28 mouse cellular contexts compared by ENCODE assay signal in genomic region chr2:110225969-110226368, GRCm38 (mm10).
DNase-seq lines count a peak whose midpoint lies in the region; ATAC-seq and TF ChIP-seq lines count a peak whose summit lies in the region.
"Had no signal": no experiment of that assay in that cellular context is flagged by ENCODE, and none has a peak within 500 bp of the region (broad histone marks: within the 10 kb centered on the region; RNA-seq: fewer than 3 reads in every experiment).

No protein-coding gene starts in this region.

- H3K4me2 ChIP-seq in kidney, embryonic 15.5 days = no peak overlapping the region
- H3K4me2 ChIP-seq in kidney, postnatal 0 days (ENCODE audit: low read length) = no peak overlapping the region
- no peak overlapping the region for H3K4me2 ChIP-seq in hindbrain, embryonic 13.5 days
- H3K4me2 ChIP-seq: embryonic facial prominence, embryonic 13.5 days; embryonic facial prominence, embryonic 15.5 days; forebrain, embryonic 12.5 days had no signal

- H3K9ac ChIP-seq in kidney, embryonic 15.5 days = no peak overlapping the region
- no peak overlapping the region for H3K9ac ChIP-seq in kidney, postnatal 0 days (ENCODE audit: low read depth, low read length)
- H3K9ac ChIP-seq in hindbrain, embryonic 13.5 days = no peak overlapping the region
- H3K9ac ChIP-seq: embryonic facial prominence, embryonic 13.5 days; embryonic facial prominence, embryonic 15.5 days; forebrain, embryonic 12.5 days had no signal

- H3K36me3 ChIP-seq in kidney, embryonic 15.5 days = no peaks in the 10 kb centered on the region
- no peaks in the 10 kb centered on the region for H3K36me3 ChIP-seq in kidney, postnatal 0 days (ENCODE audit: insufficient read depth, low read length)
- no peaks in the 10 kb centered on the region for H3K36me3 ChIP-seq in hindbrain, embryonic 13.5 days
- H3K36me3 ChIP-seq: embryonic facial prominence, embryonic 13.5 days; embryonic facial prominence, embryonic 15.5 days; forebrain, embryonic 10.5 days; forebrain, embryonic 12.5 days; G1E had no signal

- DNase-seq in kidney, adult 18-20 months = peak; percentile 37
- DNase-seq in kidney, adult 8-10 months = no peak
- DNase-seq in kidney, adult 9 months = peak; percentile 69
- DNase-seq in kidney, postnatal 14 days = no peak
- no peak for DNase-seq in kidney, postnatal 4 days
- DNase-seq in kidney, postnatal 0 days (ENCODE audit: low spot score) = no peak
- DNase-seq: adrenal gland, adult 2 months; adrenal gland, postnatal 10 days; adrenal gland, postnatal 25 days; B cell, adult 2 months; cerebellum, adult 11 months; cerebellum, adult 18-20 months; cerebellum, adult 8-10 months; cerebellum, adult 9-11 months; cerebellum, postnatal 14 days; cerebellum, postnatal 36 days; embryo, embryonic 11 days had no signal

- H3K27me3 ChIP-seq in kidney, embryonic 15.5 days = no peaks in the 10 kb centered on the region
- no peaks in the 10 kb centered on the region for H3K27me3 ChIP-seq in kidney, postnatal 0 days (ENCODE audit: insufficient read depth, low read length)
- H3K27me3 ChIP-seq in hindbrain, embryonic 13.5 days = no peaks in the 10 kb centered on the region
- H3K27me3 ChIP-seq: CH12.LX; embryonic facial prominence, embryonic 13.5 days; embryonic facial prominence, embryonic 15.5 days; forebrain, embryonic 12.5 days had no signal

- ATAC-seq in kidney, embryonic 15.5 days (replicated peaks; ENCODE audit: low FRiP score) = no peak
- no peak for ATAC-seq in kidney, postnatal 0 days (replicated peaks; ENCODE audit: low FRiP score, low read depth)
- no peak for ATAC-seq in hindbrain, embryonic 13.5 days (ENCODE audit: low FRiP score)
- ATAC-seq: CD4-positive, CD25-positive, alpha-beta regulatory T cell, adult 4 months; forebrain, embryonic 14.5 days had no signal

- TF ChIP-seq CTCF in kidney, postnatal 0 days (IDR thresholded peaks at IDR 0.05; ENCODE audit: low read depth) = no peak

- H3K4me3 ChIP-seq in kidney, embryonic 15.5 days (replicated peaks) = no peak overlapping the region
- no peak overlapping the region for H3K4me3 ChIP-seq in kidney, postnatal 0 days (replicated peaks; ENCODE audit: low read depth, low read length)
- H3K4me3 ChIP-seq in hindbrain, embryonic 13.5 days = no peak overlapping the region
- H3K4me3 ChIP-seq: embryonic facial prominence, embryonic 13.5 days; embryonic facial prominence, embryonic 15.5 days; erythroblast, embryonic 14.5 days; forebrain, embryonic 10.5 days; forebrain, embryonic 12.5 days had no signal

- peak overlapping the region; percentile 73 for H3K27ac ChIP-seq in kidney, embryonic 15.5 days
- peak overlapping the region; percentile 62 for H3K27ac ChIP-seq in kidney, postnatal 0 days
- H3K27ac ChIP-seq in hindbrain, embryonic 13.5 days = no peak overlapping the region
- H3K27ac ChIP-seq: embryonic facial prominence, embryonic 13.5 days; embryonic facial prominence, embryonic 15.5 days; forebrain, embryonic 10.5 days; forebrain, embryonic 12.5 days had no signal

- peaks cover 29% of the 10 kb centered on the region for H3K4me1 ChIP-seq in kidney, embryonic 15.5 days
- H3K4me1 ChIP-seq in kidney, postnatal 0 days (replicated peaks; ENCODE audit: insufficient read depth, low read length) = no peaks in the 10 kb centered on the region; the same call in none of the 2 replicates
- no peaks in the 10 kb centered on the region for H3K4me1 ChIP-seq in hindbrain, embryonic 13.5 days (replicated peaks)
- H3K4me1 ChIP-seq: embryonic facial prominence, embryonic 15.5 days; forebrain, embryonic 10.5 days had no signal

- no peaks in the 10 kb centered on the region for H3K9me3 ChIP-seq in kidney, embryonic 15.5 days (replicated peaks)
- no peaks in the 10 kb centered on the region for H3K9me3 ChIP-seq in kidney, postnatal 0 days (replicated peaks; ENCODE audit: low read length)
- no peaks in the 10 kb centered on the region for H3K9me3 ChIP-seq in hindbrain, embryonic 13.5 days
- H3K9me3 ChIP-seq: embryonic facial prominence, embryonic 13.5 days; embryonic facial prominence, embryonic 15.5 days; forebrain, embryonic 10.5 days; forebrain, embryonic 12.5 days; G1E had no signal

Comparison
In these comparisons a context has a peak if more than half of its experiments do, and no peak if none do; other contexts are left out.
1. DNase-seq: peak in kidney, adult 18-20 months (single experiment) and kidney, adult 9 months (single experiment); none in kidney, adult 8-10 months (0 of 2), kidney, postnatal 14 days (single experiment), kidney, postnatal 4 days (0 of 2) and kidney, postnatal 0 days (single experiment).